Mouse (Mus musculus) liver, embryonic 14.5 days (tissue): Measurements from ENCODE around the gene Ric8b. TPM values are rescaled to one million over a fixed set of nuclear protein-coding genes. Genes with fewer than 3 reads are reported as not detected.

Source experiments
- ATAC-seq: fragments of 200-750 bp; cut with Nextera tagmentation; 2 replicates; pipeline ENCODE4 v1.8.0; 2017; ENCODE audit warnings: moderate number of reproducible peaks, mild to moderate bottlenecking, moderate library complexity; ENCODE audit not compliant: insufficient read depth
- DNase-seq, 3 experiments: peaks; one replicate each; pipeline ENCODE4 v3.0.0-alpha.2; 2012 to 2013; ENCODE audit warnings: low read depth in 3 of 3, low spot score in 3 of 3
- H3K27ac ChIP-seq: fragments of 300-500 bp; sonication (generic); 2 replicates; pipeline ENCODE4 v1.5.1; 2014; ENCODE audit warnings: moderate library complexity, mild to moderate bottlenecking, control low read depth, inconsistent platforms
- H3K27me3 ChIP-seq: fragments of 300-500 bp; sonication (generic); 2 replicates; pipeline ENCODE4 v1.6.1; 2014; ENCODE audit warnings: mild to moderate bottlenecking, low read length, moderate library complexity; ENCODE audit not compliant: control insufficient read depth, insufficient read depth
- H3K36me3 ChIP-seq: fragments of 300-500 bp; sonication (generic); replicated peaks from 2 replicates; pipeline ENCODE4 v1.6.1; 2014; ENCODE audit warnings: low read depth; ENCODE audit not compliant: control insufficient read depth, insufficient read depth
- H3K4me1 ChIP-seq, 2 experiments: fragments of 200-500 bp in 1 of 2; fragments of 300-500 bp in 1 of 2; sonication (generic) in 1 of 2; replicated peaks; 2 replicates each; pipeline ENCODE4 v1.6.1; 2012 to 2014; ENCODE audit warnings: antibody characterized with exemption in 1 of 2, inconsistent platforms in 1 of 2, low read length in 1 of 2; ENCODE audit not compliant: control insufficient read depth in 2 of 2, insufficient read depth in 2 of 2
- H3K4me2 ChIP-seq: fragments of 300-500 bp; sonication (generic); 2 replicates; pipeline ENCODE4 v1.6.1; 2014; ENCODE audit warnings: low read depth, mild to moderate bottlenecking, control low read depth, moderate library complexity
- H3K4me3 ChIP-seq, 2 experiments: fragments of 200-500 bp in 1 of 2; fragments of 300-500 bp in 1 of 2; sonication (generic) in 1 of 2; 2 replicates each; pipeline ENCODE4 v1.5.1; 2012 to 2014; ENCODE audit warnings: low read depth in 2 of 2, low read length in 2 of 2, mild to moderate bottlenecking in 2 of 2, control low read depth in 1 of 2, inconsistent platforms in 1 of 2, moderate library complexity in 1 of 2; ENCODE audit not compliant: insufficient read depth in 1 of 2
- H3K9ac ChIP-seq: fragments of 300-500 bp; sonication (generic); replicated peaks from 2 replicates; pipeline ENCODE4 v1.6.1; 2014; ENCODE audit warnings: mild to moderate bottlenecking, control low read depth, moderate library complexity
- H3K9me3 ChIP-seq: fragments of 300-500 bp; sonication (generic); 2 replicates; pipeline ENCODE4 v1.6.1; 2016; ENCODE audit warnings: low read length, mixed read lengths; ENCODE audit not compliant: control insufficient read depth
- CTCF ChIP-seq: IDR thresholded peaks from 2 replicates; pipeline ENCODE4 v1.5.1; 2016; ENCODE audit warnings: antibody characterized with exemption, low read depth, control low read depth
- EP300 ChIP-seq: IDR thresholded peaks from 2 replicates; pipeline ENCODE4 v1.6.1; 2016; ENCODE audit warnings: antibody characterized with exemption, low read depth
- WGBS: fragments of 180-500 bp; shearing (Covaris S2); extraction: QIAGEN DNeasy Blood & Tissue Kit; methylation state at CpG from one replicate; pipeline ENCODE4 v1.1.7; 2014; ENCODE audit not compliant: insufficient replicate concordance; 5-methylcytosine and 5-hydroxymethylcytosine counted together
- polyA plus RNA-seq, 2 experiments: library from polyadenylated mRNA; depleted of rRNA in 1 of 2; stranded (reverse) in 1 of 2; unstranded in 1 of 2; fragments of >200 nt; fragmentation: Nextera tagmentation in 1 of 2; extraction: Ambion mirVana in 1 of 2; gene quantifications; 2 replicates each; pipeline versions ENCODE4 v1.2.1 to v1.2.3; 2012 to 2014

Ric8b gene
- polyA plus RNA-seq, 2 experiments = 2.6 to 4.5 TPM

GRCm38 (mm10) chr10:85044191-85044711 is 126.8 kb downstream of the Ric8b start:
- no peak for TF ChIP-seq CTCF
- no peak for TF ChIP-seq EP300
- Histone ChIP-seq H3K4me1 (peaks cover 0 to 2% of the 10 kb centered on the region in 2 experiments; a peak in 1 of 4 replicates), H3K9ac (peak overlapping the region; percentile 27), H3K27me3 (no peaks in the 10 kb centered on the region), H3K9me3 (no peaks in the 10 kb centered on the region), H3K4me3 (peak overlapping the region; percentile 27 to 28; a peak in 3 of 4 replicates), H3K27ac (no peak overlapping the region), H3K4me2 (peak overlapping the region; percentile 56), H3K36me3 (no peaks in the 10 kb centered on the region)
- DNase-seq (no peak), ATAC-seq (no peak)
- WGBS = 30% methylated on average over 17 of the region's 17 CpGs

DNA sequence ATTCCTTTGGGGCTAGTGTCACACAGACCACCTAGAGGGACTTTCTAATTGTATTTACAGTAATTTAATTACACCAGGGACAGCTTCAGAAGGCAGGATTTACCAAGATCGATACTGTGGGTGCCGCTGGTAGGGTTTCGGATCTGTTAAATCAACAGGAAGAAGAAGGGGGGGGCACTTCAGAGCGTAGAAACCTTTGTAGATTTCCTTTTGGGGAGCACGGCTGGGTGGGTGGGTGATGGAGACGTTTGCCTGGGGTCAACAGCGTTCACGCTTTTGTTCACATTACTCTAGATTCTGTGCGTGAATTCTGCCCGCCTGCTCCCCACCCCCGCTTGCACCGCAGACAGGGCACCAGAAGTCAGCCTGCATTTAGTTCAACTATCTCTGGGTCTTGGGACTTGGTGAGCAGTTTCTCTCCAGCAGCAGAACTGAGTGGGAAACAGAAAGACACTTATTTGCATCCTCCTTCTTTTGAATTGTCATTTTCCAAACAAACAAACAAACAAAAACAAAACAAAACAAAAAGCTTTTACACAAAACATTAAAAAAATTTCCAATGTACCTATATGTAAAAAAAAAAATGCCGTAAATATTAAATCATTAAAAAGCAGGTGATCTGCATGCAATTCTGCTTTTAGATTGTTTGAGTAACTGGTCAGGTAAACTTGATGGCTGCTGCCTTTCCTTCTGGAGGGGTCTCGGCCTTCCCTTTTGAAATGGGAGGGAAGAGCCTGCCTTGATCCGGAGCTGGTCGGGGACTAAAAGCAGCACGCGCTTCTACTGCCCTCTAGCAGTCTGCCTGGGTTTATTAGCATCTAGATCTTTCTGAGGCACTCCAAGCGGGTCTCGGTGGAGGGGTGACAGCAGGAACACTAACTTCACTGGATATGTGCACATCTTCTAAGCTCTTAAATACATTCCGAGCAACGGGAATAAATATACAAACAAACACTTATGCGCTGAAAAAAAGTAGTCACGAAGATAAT is 127.6 kb downstream of the Ric8b start:
- TF ChIP-seq EP300 (no peak), CTCF (peak; percentile 71)
- Histone ChIP-seq H3K27me3 (no peaks in the 10 kb centered on the region), H3K36me3 (no peaks in the 10 kb centered on the region), H3K4me2 (peak overlapping the region; percentile 56), H3K9ac (peak overlapping the region; percentile 27), H3K9me3 (no peaks in the 10 kb centered on the region), H3K4me1 (peaks cover 0 to 2% of the 10 kb centered on the region in 2 experiments; a peak in 1 of 4 replicates), H3K4me3 (peak overlapping the region; percentile 28 to 35; a peak in 3 of 4 replicates), H3K27ac (no peak overlapping the region)
- DNase-seq (peak in 1 of 3 experiments; percentile 28), ATAC-seq (no peak)
- 9% methylated on average over 24 of the region's 24 CpGs for WGBS

- DNase-seq = no peak
- Histone ChIP-seq H3K4me1 (peaks cover 0 to 2% of the 10 kb centered on the region in 2 experiments; a peak in 1 of 4 replicates), H3K27ac (no peak overlapping the region), H3K9ac (no peak overlapping the region), H3K4me2 (no peak overlapping the region), H3K9me3 (no peaks in the 10 kb centered on the region), H3K36me3 (no peaks in the 10 kb centered on the region), H3K4me3 (no peak overlapping the region), H3K27me3 (no peaks in the 10 kb centered on the region)
- ATAC-seq = no peak
- WGBS = 26% methylated on average over 5 of the region's 5 CpGs
- TF ChIP-seq EP300 (no peak), CTCF (peak; percentile 61)
Observed at GRCm38 (mm10) chr10:85046585-85046984, 129.2 kb downstream of the Ric8b start.

DNA sequence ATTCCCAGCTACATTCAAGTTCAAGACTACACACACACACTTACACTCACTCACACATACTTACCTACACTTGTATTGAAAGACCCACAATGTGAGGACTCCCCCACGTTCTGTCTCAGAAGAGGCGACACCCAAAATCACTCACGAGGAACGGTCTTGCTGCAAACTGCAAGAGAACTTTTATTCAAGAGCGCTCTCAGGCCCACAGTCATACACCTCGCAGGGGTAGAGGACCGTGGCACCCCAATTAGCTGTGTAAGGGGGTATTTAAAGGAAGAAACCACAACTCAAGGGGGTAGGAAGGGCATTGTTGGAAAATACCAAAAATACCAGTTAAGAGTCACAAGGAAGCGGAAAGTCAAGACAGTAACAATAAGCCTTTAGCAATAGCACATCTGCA is 130.6 kb downstream of the Ric8b start:
- ATAC-seq (no peak), DNase-seq (no peak)
- WGBS = 83% methylated on average over 8 of the region's 8 CpGs
- Histone ChIP-seq H3K27ac (no peak overlapping the region), H3K4me3 (no peak overlapping the region), H3K36me3 (no peaks in the 10 kb centered on the region), H3K27me3 (no peaks in the 10 kb centered on the region), H3K9me3 (no peaks in the 10 kb centered on the region), H3K4me1 (peaks cover 0 to 2% of the 10 kb centered on the region in 2 experiments; a peak in 1 of 4 replicates), H3K9ac (no peak overlapping the region), H3K4me2 (no peak overlapping the region)
- no peak for TF ChIP-seq CTCF
- no peak for TF ChIP-seq EP300

- no peak overlapping the region for H3K9ac ChIP-seq
Observed at GRCm38 (mm10) chr10:85050668-85051208, 133.3 kb downstream of the Ric8b start.

More at GRCm38 (mm10) chr10:85050668-85051208, 133.3 kb downstream of the Ric8b start:
- H3K27me3 ChIP-seq = no peaks in the 10 kb centered on the region
- no peak overlapping the region for H3K4me2 ChIP-seq
- H3K27ac ChIP-seq = no peak overlapping the region
- TF ChIP-seq EP300 (no peak), CTCF (no peak)
- ATAC-seq = no peak
- no peak for DNase-seq
- no peak overlapping the region for H3K4me3 ChIP-seq
- WGBS = 27% methylated on average over 4 of the region's 4 CpGs
- no peaks in the 10 kb centered on the region for H3K36me3 ChIP-seq
- no peaks in the 10 kb centered on the region for H3K4me1 ChIP-seq
- no peaks in the 10 kb centered on the region for H3K9me3 ChIP-seq
